Mouse (Mus musculus) thymus, adult 2 months (tissue): ENCODE measurements around the gene Olig1. TPM values are rescaled to one million over a fixed set of nuclear protein-coding genes. Genes with fewer than 3 reads are reported as not detected.

ENCODE experiments used
- DNase-seq: peaks from one replicate; pipeline ENCODE4 v3.0.0; 2021
- H3K27ac ChIP-seq: fragments of 200-500 bp; 2 replicates; pipeline ENCODE4 v1.5.1; 2012; ENCODE audit warnings: low read length, control low read depth; ENCODE audit not compliant: control insufficient read depth, insufficient read depth
- H3K27me3 ChIP-seq: fragments of 200-500 bp; 2 replicates; pipeline ENCODE4 v1.6.1; 2012; ENCODE audit warnings: mild to moderate bottlenecking, low read length, moderate library complexity, mixed read lengths; ENCODE audit not compliant: control insufficient read depth, insufficient read depth
- H3K36me3 ChIP-seq: fragments of 200-500 bp; 2 replicates; pipeline ENCODE4 v1.6.1; 2012; ENCODE audit warnings: mild to moderate bottlenecking, low read length, moderate library complexity; ENCODE audit not compliant: control insufficient read depth, insufficient read depth
- H3K4me1 ChIP-seq: fragments of 200-500 bp; replicated peaks from 2 replicates; pipeline ENCODE4 v1.6.1; 2012; ENCODE audit warnings: low read length; ENCODE audit not compliant: control insufficient read depth, insufficient read depth
- H3K4me3 ChIP-seq: fragments of 200-500 bp; 2 replicates; pipeline ENCODE4 v1.5.1; 2012; ENCODE audit warnings: mild to moderate bottlenecking, low read length, control low read depth, moderate library complexity; ENCODE audit not compliant: control insufficient read depth, insufficient read depth
- CTCF ChIP-seq: fragments of 200-500 bp; IDR thresholded peaks from 2 replicates; pipeline ENCODE4 v1.5.1; 2012; ENCODE audit warnings: mild to moderate bottlenecking, control low read depth, low read length, moderate library complexity, borderline replicate concordance; ENCODE audit not compliant: control insufficient read depth, poor library complexity, insufficient read depth; ENCODE audit errors: extremely low read depth
- POLR2A ChIP-seq: fragments of 200-500 bp; IDR thresholded peaks from 2 replicates; pipeline ENCODE4 v1.6.1; 2012; ENCODE audit warnings: mild to moderate bottlenecking, low read length, control low read depth, moderate library complexity; ENCODE audit not compliant: control insufficient read depth, poor library complexity, insufficient read depth; ENCODE audit errors: extremely low read depth
- WGBS: fragments of 180-500 bp; shearing (Covaris S2); methylation state at CpG from one replicate; pipeline ENCODE4 v1.1.7; 2018; 5-methylcytosine and 5-hydroxymethylcytosine counted together
- polyA plus RNA-seq: library from polyadenylated mRNA; depleted of rRNA; stranded (reverse); fragments of >200 nt; gene quantifications from 2 replicates; pipeline ENCODE4 v1.2.3, GENCODE M21; 2012; rRNA removed

Olig1 gene
- polyA plus RNA-seq, 1 experiment = 0.51 TPM

DNA sequence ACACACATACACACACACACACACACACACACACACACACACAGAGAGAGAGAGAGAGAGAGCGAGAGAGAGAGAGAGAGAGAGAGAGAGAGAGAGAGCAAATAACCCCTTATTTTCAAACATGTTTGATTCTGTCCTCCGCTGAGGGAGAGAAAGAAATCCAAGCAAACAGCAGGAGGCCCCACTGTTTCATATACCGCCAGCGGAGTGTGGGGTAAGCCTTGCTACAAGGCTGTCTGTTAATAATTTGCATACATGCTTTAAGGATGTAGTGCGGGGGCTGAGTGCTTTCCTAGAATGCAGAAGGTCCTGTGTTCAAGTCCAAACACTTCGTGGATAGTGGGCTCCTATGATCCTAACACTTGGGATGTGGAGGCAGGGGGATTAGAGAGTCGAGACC lies 43.3 kb downstream of the Olig1 start:
- H3K27me3 ChIP-seq = no peaks in the 10 kb centered on the region; the same call in 1 of the 2 replicates

DNA sequence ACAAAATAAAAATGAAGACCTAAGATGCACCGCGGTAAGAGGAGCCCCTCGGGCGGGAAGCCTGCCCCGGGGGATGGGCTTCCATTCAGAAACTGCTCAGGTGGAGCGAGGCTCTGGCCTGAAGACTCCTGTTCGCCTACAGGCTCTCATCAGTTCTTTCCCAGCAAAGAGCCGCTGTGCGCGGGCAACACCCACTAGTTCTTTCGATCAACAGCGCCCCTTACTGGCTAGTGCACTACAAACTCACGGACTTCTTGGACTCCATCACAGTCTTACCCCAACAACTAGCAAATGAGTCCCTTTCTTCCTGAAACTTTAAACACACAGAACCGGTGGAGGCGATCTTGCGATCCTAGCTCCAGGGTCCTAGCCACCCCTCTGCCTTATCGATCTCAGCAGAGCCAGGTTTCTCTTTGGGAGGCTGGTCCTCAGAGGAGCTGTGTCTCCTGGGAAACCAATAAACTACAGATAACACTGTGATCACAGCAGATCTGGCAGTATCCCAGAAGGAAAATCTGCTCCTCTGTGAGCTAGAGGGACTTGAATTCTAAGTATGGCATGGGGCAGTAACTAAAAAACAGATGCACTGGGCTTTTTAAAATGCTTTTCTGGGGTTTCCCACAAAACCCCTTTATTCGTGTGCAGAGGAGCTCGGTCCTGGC lies 44.7 kb downstream of the Olig1 start:
- no peak for TF ChIP-seq POLR2A
- TF ChIP-seq CTCF = no peak
- H3K27ac ChIP-seq = no peak overlapping the region
- DNase-seq = peak; percentile 61
- 9% methylated on average over 19 of the region's 19 CpGs for WGBS
- no peaks in the 10 kb centered on the region for H3K36me3 ChIP-seq
- H3K4me3 ChIP-seq = no peak overlapping the region
- no peaks in the 10 kb centered on the region for H3K4me1 ChIP-seq
- no peaks in the 10 kb centered on the region; the same call in 1 of the 2 replicates for H3K27me3 ChIP-seq

More for the DNA sequence above, 43.3 kb downstream of the Olig1 start:
- no peak for DNase-seq
- TF ChIP-seq POLR2A (no peak), CTCF (no peak)
- Histone ChIP-seq H3K36me3 (no peaks in the 10 kb centered on the region), H3K27ac (no peak overlapping the region), H3K4me3 (no peak overlapping the region), H3K4me1 (no peaks in the 10 kb centered on the region)
- WGBS = 76% methylated on average over 7 of the region's 7 CpGs

DNA sequence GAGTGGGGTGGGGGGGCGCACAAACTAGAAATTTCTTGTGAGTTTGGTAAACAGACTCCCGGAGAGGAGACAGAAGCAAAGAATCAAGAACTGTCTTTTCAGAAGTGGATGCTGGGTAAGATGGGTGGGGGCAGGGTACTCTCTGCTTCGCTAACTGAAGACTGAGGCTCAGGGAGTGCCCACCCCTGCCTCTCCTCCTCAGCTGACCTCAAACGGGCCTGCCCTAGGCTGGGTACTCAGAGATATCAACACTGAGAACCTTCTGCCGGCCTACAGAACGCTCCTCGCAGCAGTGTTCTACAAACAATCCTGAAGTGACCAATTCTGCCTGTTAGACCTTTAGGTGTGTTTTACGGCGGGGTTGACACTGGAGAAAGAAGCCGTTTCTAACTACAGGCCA lies 50.6 kb downstream of the Olig1 start:
- Histone ChIP-seq H3K4me3 (no peak overlapping the region), H3K4me1 (no peaks in the 10 kb centered on the region), H3K27me3 (no peaks in the 10 kb centered on the region), H3K36me3 (no peaks in the 10 kb centered on the region), H3K27ac (no peak overlapping the region)
- WGBS = 76% methylated on average over 10 of the region's 10 CpGs
- TF ChIP-seq CTCF (no peak), POLR2A (no peak)
- no peak for DNase-seq

DNA sequence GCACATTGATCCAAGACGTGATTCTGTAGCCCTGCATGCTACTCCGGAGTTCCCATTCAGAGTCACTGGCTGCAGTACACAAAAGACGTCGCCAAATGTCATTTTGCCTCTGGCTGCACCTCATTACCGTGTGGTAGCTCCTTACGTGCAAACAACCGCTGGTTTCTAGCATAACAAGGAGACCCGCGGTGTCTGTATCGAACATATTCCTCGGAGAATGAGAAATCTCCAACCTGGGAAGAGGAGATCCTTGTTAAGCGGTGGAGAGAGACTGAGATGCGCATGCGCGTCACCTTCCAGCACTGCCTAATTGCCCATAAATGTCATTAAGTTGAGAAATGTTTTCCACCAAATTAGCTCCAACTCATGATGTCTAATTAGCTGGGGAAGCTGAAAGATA lies 51.0 kb downstream of the Olig1 start:
- 82% methylated on average over 15 of the region's 15 CpGs for WGBS
- DNase-seq = no peak
- H3K27me3 ChIP-seq = no peaks in the 10 kb centered on the region
- no peaks in the 10 kb centered on the region for H3K36me3 ChIP-seq
- H3K4me1 ChIP-seq = no peaks in the 10 kb centered on the region
- H3K27ac ChIP-seq = no peak overlapping the region
- TF ChIP-seq CTCF (no peak), POLR2A (no peak)
- H3K4me3 ChIP-seq = no peak overlapping the region

Other genes starting within 250 kb of the Olig1 start
- gene Paxbp1, start 225.2 kb upstream of the Olig1 start, polyA plus RNA-seq = 30.6 and 32.9 TPM in 2 replicates
- 0.33 and 1.1 TPM in 2 replicates for gene 4932438H23Rik, start 174.7 kb upstream of the Olig1 start, polyA plus RNA-seq
- 0.11 and 0.12 TPM in 2 replicates for gene Olig2, start 44.3 kb upstream of the Olig1 start, polyA plus RNA-seq
- 57.0 and 69.9 TPM in 2 replicates for gene Ifnar2, start 103.0 kb downstream of the Olig1 start, polyA plus RNA-seq
- gene Gm21970, start 121.9 kb downstream of the Olig1 start, polyA plus RNA-seq = not detected in 2 replicates
- 28.5 and 35.6 TPM in 2 replicates for gene Il10rb, start 136.4 kb downstream of the Olig1 start, polyA plus RNA-seq
- 47.0 and 49.1 TPM in 2 replicates for gene Ifnar1, start 215.5 kb downstream of the Olig1 start, polyA plus RNA-seq